Mouse (Mus musculus): ENCODE data around the gene Sirt6. TPM values are rescaled to one million over a fixed set of nuclear protein-coding genes. Genes with fewer than 3 reads are reported as not detected.

The Sirt6 gene
- total RNA-seq, 2 experiments from 2014 or later: 23.5 to 30.9 TPM

GRCm38 (mm10) chr10:81596611-81597010, 31.0 kb downstream of the Sirt6 start:
- DNase-seq (ENCODE audit: extremely low spot score in 1 of 2, low spot score in 1 of 2): no peak

DNA sequence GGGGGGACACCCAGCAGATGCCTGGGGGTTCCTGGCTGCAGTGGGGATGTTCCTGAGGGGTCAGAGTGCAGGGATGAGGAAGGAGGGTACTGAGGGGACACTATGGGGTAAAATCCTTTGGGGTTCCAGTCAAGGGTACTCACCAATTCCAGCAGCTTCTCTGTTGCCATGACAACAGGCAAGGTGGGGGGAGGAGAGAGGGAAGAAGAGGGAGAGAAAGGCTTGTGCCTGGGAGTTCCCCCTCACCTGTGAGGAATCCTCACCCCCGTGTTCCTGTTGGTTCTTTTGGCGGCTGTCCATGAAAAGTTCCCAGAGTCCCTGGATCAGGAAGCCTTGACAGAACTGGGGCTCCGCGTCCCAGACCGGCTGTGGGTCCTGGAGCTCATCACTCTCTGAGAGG, 32.0 kb downstream of the Sirt6 start:
- DNase-seq (ENCODE audit: extremely low spot score in 1 of 2, low spot score in 1 of 2): no peak

DNA sequence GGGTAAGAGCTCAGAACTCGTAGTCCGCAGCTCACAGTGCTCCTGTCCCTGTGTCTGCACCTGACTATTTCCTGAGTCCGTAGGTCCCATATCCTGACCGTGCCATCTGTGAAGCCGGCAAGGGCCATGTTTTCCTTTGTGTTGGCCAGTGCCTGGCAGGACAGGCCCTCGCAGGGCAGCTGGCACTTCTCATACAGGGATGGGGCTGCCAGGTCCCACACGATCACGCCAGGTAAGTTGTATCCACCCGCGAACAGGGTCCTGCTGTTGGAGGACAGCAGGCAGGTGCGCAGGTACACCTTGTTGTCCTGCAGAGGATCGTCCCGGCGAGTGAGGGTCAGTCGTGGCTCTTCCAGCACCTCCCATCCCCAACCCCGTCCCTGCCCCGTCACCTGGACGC, 33.7 kb downstream of the Sirt6 start:
- DNase-seq (ENCODE audit: extremely low spot score in 1 of 2, low spot score in 1 of 2): no peak

GRCm38 (mm10) chr10:81593223-81593622, 34.4 kb downstream of the Sirt6 start:
- DNase-seq (ENCODE audit: extremely low spot score in 1 of 2, low spot score in 1 of 2): no peak

GRCm38 (mm10) chr10:81592631-81593030, 35.0 kb downstream of the Sirt6 start:
- DNase-seq (ENCODE audit: extremely low spot score in 1 of 2, low spot score in 1 of 2): no peak

GRCm38 (mm10) chr10:81591846-81592245, 35.8 kb downstream of the Sirt6 start:
- DNase-seq (ENCODE audit: extremely low spot score in 1 of 2, low spot score in 1 of 2): no peak

- DNase-seq (ENCODE audit: extremely low spot score in 1 of 2, low spot score in 1 of 2): no peak
Measured at GRCm38 (mm10) chr10:81588739-81589138, 38.9 kb downstream of the Sirt6 start.

DNA sequence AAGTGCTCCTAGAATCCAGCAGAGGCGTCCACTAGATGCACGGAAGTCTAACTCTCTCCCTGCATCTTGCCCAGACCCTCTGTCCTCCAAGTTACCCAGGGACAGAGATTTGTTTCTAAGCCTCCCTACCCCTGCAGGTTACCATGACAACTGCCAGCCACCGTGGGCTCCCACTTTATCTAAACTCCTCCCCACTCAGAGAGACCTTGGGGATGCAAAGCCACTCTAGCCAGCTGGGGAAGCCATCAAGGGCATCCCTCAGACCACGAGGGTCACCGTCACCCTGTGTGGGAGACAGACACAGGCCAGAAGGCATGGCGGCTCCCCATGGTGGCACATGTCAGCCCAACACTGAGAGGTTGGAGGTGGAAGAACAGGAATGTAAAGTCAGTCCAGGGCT, 44.2 kb downstream of the Sirt6 start:
- no peak for DNase-seq (ENCODE audit: extremely low spot score in 1 of 2, low spot score in 1 of 2)

- no peak for DNase-seq (ENCODE audit: extremely low spot score in 1 of 2, low spot score in 1 of 2)
Measured at GRCm38 (mm10) chr10:81580441-81581070, 47.0 kb downstream of the Sirt6 start.

DNA sequence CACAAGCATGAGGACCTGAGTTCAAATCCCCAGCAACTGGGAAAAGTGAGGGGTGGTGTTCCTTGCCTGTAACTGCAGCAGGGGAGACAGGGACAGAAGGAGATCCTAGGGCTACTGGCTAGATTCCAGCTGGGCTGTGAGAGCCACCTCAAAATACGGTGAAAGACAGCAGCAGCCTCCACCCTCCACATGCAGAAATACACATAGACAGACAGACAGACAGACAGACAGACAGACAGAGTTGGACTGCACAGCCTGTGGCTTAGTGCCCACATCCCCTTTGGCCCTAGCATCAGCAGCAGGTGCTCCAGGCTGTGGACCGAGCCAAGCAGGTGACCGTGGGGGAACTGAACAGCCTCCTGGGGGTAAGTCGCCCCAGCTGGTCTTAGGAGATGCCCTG, 47.6 kb downstream of the Sirt6 start:
- no peak for DNase-seq (ENCODE audit: extremely low spot score in 1 of 2, low spot score in 1 of 2)

DNA sequence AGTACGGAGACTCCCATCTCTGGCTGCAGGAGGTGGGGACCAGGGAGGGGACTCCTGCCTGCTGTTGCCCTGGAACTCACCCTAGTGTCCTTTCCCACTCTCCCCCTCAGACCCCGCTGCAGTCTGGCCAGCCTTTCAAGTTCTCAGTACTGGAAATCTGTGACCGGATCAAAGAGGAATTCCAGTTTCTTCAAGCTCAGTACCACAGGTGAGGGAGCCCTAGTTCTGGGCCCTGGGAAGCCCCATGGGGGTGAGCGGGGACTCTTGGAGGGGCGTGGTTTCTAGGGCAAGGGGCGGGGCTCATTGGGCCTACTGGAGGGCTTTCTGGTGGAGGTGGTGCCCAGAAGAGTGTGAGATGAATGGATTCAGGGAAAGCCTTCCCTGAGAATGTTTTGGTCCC, 51.9 kb downstream of the Sirt6 start:
- DNase-seq (ENCODE audit: extremely low spot score in 1 of 2, low spot score in 1 of 2): no peak

DNA sequence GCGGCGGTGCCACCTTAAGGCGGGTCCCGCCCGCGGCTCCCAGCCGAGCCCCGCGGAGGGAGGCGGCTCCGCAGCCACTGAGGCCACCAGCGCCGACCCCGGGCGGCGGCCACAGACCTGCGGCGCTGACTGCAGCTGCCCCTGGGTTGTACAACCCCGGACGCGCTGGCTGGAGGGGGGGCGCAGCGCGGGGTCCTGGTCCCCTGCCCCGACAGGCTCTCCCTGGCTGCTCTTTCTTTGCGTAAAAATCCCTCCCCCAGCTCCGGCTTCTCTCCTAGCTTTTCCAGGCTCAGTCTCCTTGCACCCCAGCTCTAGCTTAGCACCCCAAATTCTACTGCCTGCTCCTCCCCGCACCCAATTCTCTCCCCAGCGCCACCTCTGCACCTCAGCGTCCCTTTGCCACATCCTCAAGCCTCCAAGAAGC, 52.4 kb downstream of the Sirt6 start:
- no peak for DNase-seq (ENCODE audit: extremely low spot score in 1 of 2, low spot score in 1 of 2)

GRCm38 (mm10) chr10:81574081-81575056, 53.2 kb downstream of the Sirt6 start, which contains the start of gene Tle2:
Gene Tle2 (plus strand): TSS chr10:81574561.
- no peak for DNase-seq (ENCODE audit: extremely low spot score in 1 of 2, low spot score in 1 of 2)

DNA sequence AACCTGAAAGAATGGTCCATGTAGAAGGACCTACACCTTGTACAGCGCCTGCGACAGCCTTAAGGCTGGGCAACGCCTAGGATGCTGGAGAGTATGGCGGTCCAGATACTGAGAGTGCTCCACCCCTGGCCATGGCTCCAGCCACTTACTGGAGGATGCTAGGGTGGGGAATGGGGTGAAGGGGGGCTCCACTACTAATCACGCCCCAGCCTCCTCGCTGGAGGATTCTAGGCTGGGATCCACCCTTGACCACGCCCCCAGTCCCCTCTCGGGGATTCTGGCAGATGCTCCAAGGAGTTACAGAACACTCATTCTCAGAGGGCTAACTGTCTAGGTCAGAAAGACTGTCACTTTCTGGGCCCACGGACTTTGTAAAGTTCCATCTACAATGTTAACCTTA, 54.6 kb downstream of the Sirt6 start:
- DNase-seq (ENCODE audit: extremely low spot score in 1 of 2, low spot score in 1 of 2): no peak

DNA sequence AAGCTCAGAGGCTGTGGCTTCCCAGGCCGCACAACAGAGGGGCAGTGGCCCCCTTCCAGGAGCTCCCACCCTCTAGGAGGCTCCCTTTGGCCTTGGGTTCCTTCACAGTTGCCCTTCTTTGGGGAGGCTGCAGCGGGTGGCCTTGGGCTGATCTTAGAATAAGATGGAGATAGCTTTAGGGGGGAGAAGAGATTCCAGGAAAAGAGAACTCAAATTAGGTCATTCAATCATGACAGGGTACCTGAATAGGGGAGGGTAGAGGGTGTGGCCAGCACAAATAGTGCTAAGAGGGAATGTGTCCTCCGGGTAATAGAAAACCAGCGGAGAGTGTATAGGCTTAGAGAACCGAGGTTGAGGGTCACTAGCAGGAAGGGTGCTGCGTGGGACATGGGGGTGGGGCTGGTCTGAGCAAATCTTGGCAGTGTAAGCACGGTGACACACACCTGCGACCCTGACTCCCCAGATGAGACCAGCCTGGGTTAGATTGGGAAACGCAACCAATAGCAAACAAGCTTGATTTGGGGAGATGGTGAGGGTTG, 55.4 kb downstream of the Sirt6 start:
- no peak for DNase-seq (ENCODE audit: extremely low spot score in 1 of 2, low spot score in 1 of 2)

Other genes with a start within 250 kb of the Sirt6 start
- gene Fzr1, start 249.3 kb downstream of the Sirt6 start, total RNA-seq (2021): 10 to 100 TPM; 65.9 to 66.6 TPM
- 10 to 100 TPM; 79.1 to 87.1 TPM for gene Dohh, start 243.4 kb downstream of the Sirt6 start, total RNA-seq (2021)
- gene Gm48551, start 243.3 kb downstream of the Sirt6 start, total RNA-seq (2021): 1 to 10 TPM; 2.6 to 3.7 TPM
- 1 to 10 TPM; 3.2 to 4.7 TPM for gene Gm48552, start 238.8 kb downstream of the Sirt6 start, total RNA-seq (2021)
- 1 to 10 TPM; 1.4 to 3.1 TPM for gene Smim24, start 234.7 kb downstream of the Sirt6 start, total RNA-seq (2021)
- 10 to 100 TPM; 59.5 to 66.8 TPM for gene Nfic, start 172.2 kb downstream of the Sirt6 start, total RNA-seq (2021)
- gene Celf5, start 145.1 kb downstream of the Sirt6 start, total RNA-seq (2021): 100 to 1,000 TPM; 255 to 311 TPM
- 10 to 100 TPM; 83.0 to 94.6 TPM for gene Ncln, start 131.4 kb downstream of the Sirt6 start, total RNA-seq (2021)
- under 1 TPM; 0.35 to 0.54 TPM for gene S1pr4, start 127.7 kb downstream of the Sirt6 start, total RNA-seq (2021)
- 1 to 10 TPM; 2.4 to 3.2 TPM for gene Gna15, start 103.6 kb downstream of the Sirt6 start, total RNA-seq (2021)
- 100 to 1,000 TPM; 110 to 121 TPM for gene Gna11, start 82.6 kb downstream of the Sirt6 start, total RNA-seq (2021)
- gene Aes, start 68.3 kb downstream of the Sirt6 start, total RNA-seq (2021): 100 to 1,000 TPM; 692 to 732 TPM
- 10 to 100 TPM; 22.5 to 32.3 TPM for gene Tle2, start 53.2 kb downstream of the Sirt6 start, total RNA-seq (2021)
- 1 to 10 TPM; 1.7 to 4.1 TPM for gene Tle6, start 26.7 kb downstream of the Sirt6 start, total RNA-seq (2021)
- gene BC025920, start 21.5 kb downstream of the Sirt6 start, total RNA-seq (2021): 1 to 10 TPM; 4.2 to 4.4 TPM
- 10 to 100 TPM; 30.8 to 39.0 TPM for gene Ankrd24, start 743 bp upstream of the Sirt6 start, total RNA-seq (2021)
- gene Gm10778, start 21.3 kb upstream of the Sirt6 start, total RNA-seq (2021): 1 to 10 TPM; 4.7 to 5.3 TPM
- gene Zfp433, start 77.0 kb upstream of the Sirt6 start, total RNA-seq (2021): 10 to 100 TPM; 11.3 to 11.7 TPM
- gene Gm3055, start 143.4 kb upstream of the Sirt6 start, total RNA-seq (2021): 1 to 10 TPM; 7.3 to 7.5 TPM
- 1 to 10 TPM; 3.0 to 3.1 TPM for gene Gm4767, start 184.4 kb upstream of the Sirt6 start, total RNA-seq (2021)
- gene Gm32687, start 236.1 kb upstream of the Sirt6 start, total RNA-seq (2021): 1 to 10 TPM; 2.7 to 2.9 TPM

Data from layer of hippocampus, postnatal 25 days (tissue).